Comparison of ENCODE assay signal across 20 mouse cellular contexts in genomic region chr10:87711209-87711608, GRCm38 (mm10).
DNase-seq lines count a peak whose midpoint lies in the region; ATAC-seq and TF ChIP-seq lines count a peak whose summit lies in the region.
"Had no signal": no experiment of that assay in that cellular context is flagged by ENCODE, and none has a peak within 500 bp of the region (broad histone marks: within the 10 kb centered on the region; RNA-seq: fewer than 3 reads in every experiment).

No protein-coding gene starts in this region.

- 0 out of 2 replicates have a peak overlapping the region, but pooled peaks have one; percentile 13 for H3K4me2 ChIP-seq in heart, embryonic 12.5 days
- H3K4me2 ChIP-seq in heart, embryonic 16.5 days (ENCODE audit: low read depth, low read length), result no peak overlapping the region
- no peak overlapping the region for H3K4me2 ChIP-seq in liver, embryonic 15.5 days
- no peak overlapping the region for H3K4me2 ChIP-seq in liver, embryonic 11.5 days
- H3K4me2 ChIP-seq in liver, postnatal 0 days (ENCODE audit: low read depth, low read length), result no peak overlapping the region
- H3K4me2 ChIP-seq: embryonic facial prominence, embryonic 15.5 days; hindbrain, embryonic 13.5 days had no signal

- no peaks in the 10 kb centered on the region for H3K27me3 ChIP-seq in heart, embryonic 12.5 days (replicated peaks)
- H3K27me3 ChIP-seq in heart, embryonic 16.5 days (ENCODE audit: control insufficient read depth, insufficient read depth, low read length), result no peaks in the 10 kb centered on the region
- no peaks in the 10 kb centered on the region for H3K27me3 ChIP-seq in liver, embryonic 15.5 days
- no peaks in the 10 kb centered on the region for H3K27me3 ChIP-seq in liver, embryonic 11.5 days (replicated peaks; ENCODE audit: control insufficient read depth, insufficient read depth, low read length)
- H3K27me3 ChIP-seq in liver, postnatal 0 days (ENCODE audit: insufficient read depth, low read length), result no peaks in the 10 kb centered on the region
- H3K27me3 ChIP-seq: embryonic facial prominence, embryonic 15.5 days; hindbrain, embryonic 13.5 days had no signal

- H3K4me1 ChIP-seq in heart, embryonic 12.5 days (replicated peaks), result peaks cover 20% of the 10 kb centered on the region
- peaks cover 13% of the 10 kb centered on the region for H3K4me1 ChIP-seq in heart, embryonic 16.5 days (ENCODE audit: control insufficient read depth, insufficient read depth, low read length)
- no peaks in the 10 kb centered on the region for H3K4me1 ChIP-seq in liver, embryonic 15.5 days (replicated peaks)
- no peaks in the 10 kb centered on the region for H3K4me1 ChIP-seq in liver, embryonic 11.5 days (replicated peaks; ENCODE audit: control insufficient read depth, insufficient read depth, low read length)
- H3K4me1 ChIP-seq in liver, postnatal 0 days (ENCODE audit: insufficient read depth), result no peaks in the 10 kb centered on the region; the same call in 1 of the 2 replicates
- H3K4me1 ChIP-seq: embryonic facial prominence, embryonic 15.5 days had no signal

- ATAC-seq in heart, embryonic 12.5 days (ENCODE audit: insufficient number of reproducible peaks, low FRiP score), result no peak
- no peak for ATAC-seq in heart, embryonic 16.5 days (replicated peaks; ENCODE audit: extremely low read depth, insufficient read depth, low FRiP score)
- no peak for ATAC-seq in liver, embryonic 15.5 days (ENCODE audit: insufficient read depth)
- ATAC-seq in liver, embryonic 11.5 days (replicated peaks; ENCODE audit: low FRiP score), result no peak
- ATAC-seq in liver, postnatal 0 days, result peak; percentile 30
- ATAC-seq: forebrain, embryonic 14.5 days; hindbrain, postnatal 0 days had no signal

- H3K36me3 ChIP-seq in heart, embryonic 12.5 days, result no peaks in the 10 kb centered on the region
- H3K36me3 ChIP-seq in heart, embryonic 16.5 days (ENCODE audit: control insufficient read depth, insufficient read depth), result no peaks in the 10 kb centered on the region
- H3K36me3 ChIP-seq in liver, embryonic 15.5 days (replicated peaks), result no peaks in the 10 kb centered on the region
- no peaks in the 10 kb centered on the region for H3K36me3 ChIP-seq in liver, embryonic 11.5 days (ENCODE audit: control insufficient read depth, insufficient read depth, low read length)
- H3K36me3 ChIP-seq in liver, postnatal 0 days (replicated peaks; ENCODE audit: insufficient read depth, low read length), result no peaks in the 10 kb centered on the region
- H3K36me3 ChIP-seq: embryonic facial prominence, embryonic 15.5 days; forebrain, embryonic 10.5 days; hindbrain, embryonic 13.5 days had no signal

- WGBS in heart, embryonic 12.5 days, result 67% methylated on average over 4 of the region's 4 CpGs
- 52% methylated on average over 4 of the region's 4 CpGs for WGBS in heart, embryonic 16.5 days
- WGBS in liver, embryonic 15.5 days (ENCODE audit: insufficient replicate concordance), result 56% methylated on average over 4 of the region's 4 CpGs
- WGBS in liver, embryonic 11.5 days, result 69% methylated on average over 4 of the region's 4 CpGs
- WGBS in liver, postnatal 0 days (ENCODE audit: insufficient replicate concordance), result 65% methylated on average over 4 of the region's 4 CpGs

- H3K9me3 ChIP-seq in heart, embryonic 12.5 days (replicated peaks), result no peaks in the 10 kb centered on the region
- H3K9me3 ChIP-seq in heart, embryonic 16.5 days (replicated peaks; ENCODE audit: control insufficient read depth, low read length), result no peaks in the 10 kb centered on the region
- H3K9me3 ChIP-seq in liver, embryonic 15.5 days (replicated peaks), result no peaks in the 10 kb centered on the region
- no peaks in the 10 kb centered on the region for H3K9me3 ChIP-seq in liver, embryonic 11.5 days (ENCODE audit: control insufficient read depth, low read length)
- no peaks in the 10 kb centered on the region for H3K9me3 ChIP-seq in liver, postnatal 0 days (ENCODE audit: low read length)
- H3K9me3 ChIP-seq: embryonic facial prominence, embryonic 15.5 days; forebrain, embryonic 10.5 days; hindbrain, embryonic 13.5 days had no signal

- no peak for TF ChIP-seq CTCF in liver, postnatal 0 days (IDR thresholded peaks at IDR 0.05; ENCODE audit: low read depth)

- peak overlapping the region; percentile 56 for H3K27ac ChIP-seq in heart, embryonic 12.5 days (ENCODE audit: poor library complexity, severe bottlenecking)
- H3K27ac ChIP-seq in heart, embryonic 16.5 days (ENCODE audit: low read length), result peak overlapping the region; percentile 53
- H3K27ac ChIP-seq in liver, embryonic 15.5 days (replicated peaks), result peak overlapping the region; percentile 38; the same call in 1 of the 2 replicates
- no peak overlapping the region for H3K27ac ChIP-seq in liver, embryonic 11.5 days (ENCODE audit: low read depth, low read length)
- H3K27ac ChIP-seq in liver, postnatal 0 days (ENCODE audit: low read depth), result peak overlapping the region; percentile 80
- H3K27ac ChIP-seq: embryonic facial prominence, embryonic 15.5 days; forebrain, embryonic 10.5 days; gastrocnemius, adult 2 months; heart, adult 2 months; hindbrain, embryonic 13.5 days; hindbrain, postnatal 0 days had no signal

- no peak overlapping the region for H3K9ac ChIP-seq in heart, embryonic 12.5 days
- H3K9ac ChIP-seq in heart, embryonic 16.5 days (ENCODE audit: low read length), result no peak overlapping the region
- no peak overlapping the region for H3K9ac ChIP-seq in liver, embryonic 15.5 days
- no peak overlapping the region for H3K9ac ChIP-seq in liver, embryonic 11.5 days (ENCODE audit: low read depth, low read length)
- H3K9ac ChIP-seq in liver, postnatal 0 days (replicated peaks), result no peak overlapping the region
- H3K9ac ChIP-seq: embryonic facial prominence, embryonic 15.5 days; hindbrain, embryonic 13.5 days had no signal

- H3K4me3 ChIP-seq in heart, embryonic 12.5 days, result no peak overlapping the region
- no peak overlapping the region for H3K4me3 ChIP-seq in heart, embryonic 16.5 days (ENCODE audit: low read length)
- no peak overlapping the region for H3K4me3 ChIP-seq in liver, embryonic 15.5 days (replicated peaks)
- H3K4me3 ChIP-seq in liver, embryonic 11.5 days (ENCODE audit: low read depth, low read length), result no peak overlapping the region
- H3K4me3 ChIP-seq in liver, postnatal 0 days (ENCODE audit: low read depth, low read length), result no peak overlapping the region
- H3K4me3 ChIP-seq: embryonic facial prominence, embryonic 15.5 days; erythroblast, embryonic 14.5 days; forebrain, embryonic 10.5 days; gastrocnemius, adult 2 months; heart, adult 2 months; hindbrain, embryonic 13.5 days had no signal

- no peak for TF ChIP-seq EP300 in liver, postnatal 0 days (IDR thresholded peaks at IDR 0.05; ENCODE audit: low read depth)

- DNase-seq in heart, adult 8-10 months (ENCODE audit: low spot score), result no peak
- DNase-seq in heart, adult 18-20 months, result no peak
- no peak for DNase-seq in liver, embryonic 11.5 days (ENCODE audit: low spot score)
- no peak for DNase-seq in liver, postnatal 0 days
- no peak for DNase-seq in thymus, postnatal 14 days
- DNase-seq: cerebellum, adult 11 months; cerebellum, adult 8-10 months; embryo, embryonic 11 days; gastrocnemius, adult 2 months; gastrocnemius, postnatal 36 days had no signal
